11 mouse cellular contexts compared by ENCODE assay signal in the genomic region with DNA sequence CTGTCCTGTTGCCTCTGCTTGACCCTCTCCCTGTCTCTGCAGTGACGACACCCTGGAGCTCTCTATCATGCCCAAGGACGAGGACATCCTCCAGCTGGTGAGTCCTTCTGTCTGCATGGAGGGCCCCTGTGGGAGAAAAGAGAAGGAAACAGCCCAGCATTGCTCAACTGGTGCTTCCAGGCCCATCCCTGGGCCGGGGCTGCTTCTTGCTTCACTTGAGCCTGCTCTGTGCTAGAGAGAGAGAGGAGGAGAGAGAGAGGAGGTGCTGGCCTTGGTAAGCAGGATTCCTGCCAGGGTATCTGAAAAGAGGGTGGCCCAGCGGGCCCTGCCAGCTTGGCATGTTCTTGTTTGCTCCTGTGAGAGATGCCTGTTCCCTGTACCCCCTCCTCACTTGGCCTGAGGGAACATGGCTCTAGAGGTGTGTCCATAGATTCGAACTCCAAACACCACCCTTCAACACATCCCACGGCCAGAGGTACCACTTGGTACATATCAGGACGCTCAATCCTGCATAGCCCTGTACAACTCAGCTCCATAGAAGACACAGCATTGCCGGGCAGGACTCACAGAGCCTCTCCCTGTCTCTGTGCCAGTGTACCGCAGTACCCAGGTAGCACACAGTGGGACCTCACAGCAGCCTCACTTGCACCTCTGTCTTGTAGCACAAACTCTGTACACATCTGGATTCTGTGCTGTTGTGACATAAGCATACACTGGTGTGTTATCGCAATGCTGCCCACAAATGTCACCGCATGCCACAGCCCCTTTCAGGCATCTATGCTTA. TPM values are rescaled to one million over a fixed set of nuclear protein-coding genes. Genes with fewer than 3 reads are reported as not detected.
A peak's percentile ranks its signal among the peaks of the same experiment; 100 is the strongest.
DNase-seq lines count a peak whose midpoint lies in the region; ATAC-seq lines count a peak whose summit lies in the region.
"Had no signal": no experiment of that assay in that cellular context is flagged by ENCODE, and none has a peak within 500 bp of the region (broad histone marks: within the 10 kb centered on the region; RNA-seq: fewer than 3 reads in every experiment).

No protein-coding gene starts in this region.

- H3K36me3 ChIP-seq in kidney, embryonic 15.5 days: peaks cover 81% of the 10 kb centered on the region

- no peak overlapping the region for H3K9ac ChIP-seq in kidney, embryonic 15.5 days

- 81% methylated on average over 11 of the region's 11 CpGs for WGBS in kidney, embryonic 15.5 days

- DNase-seq in kidney, adult 18-20 months: no peak
- peak; percentile 69 to 84 for DNase-seq in adrenal gland, postnatal 36 days
- DNase-seq in heart, postnatal 25 days (ENCODE audit: low spot score): peak; percentile 43
- DNase-seq in lung, postnatal 36 days: peak; percentile 60
- DNase-seq in right cerebral cortex, adult 18-20 months: no peak
- no peak for DNase-seq in ovary, postnatal 14 days (ENCODE audit: low spot score)
- no peak for DNase-seq in urinary bladder, postnatal 10 days (ENCODE audit: low spot score)
- DNase-seq: thymus, adult 2 months had no signal

- no peak for ATAC-seq in kidney, embryonic 15.5 days (replicated peaks; ENCODE audit: low FRiP score)

- H3K4me1 ChIP-seq in kidney, embryonic 15.5 days: peaks cover 48% of the 10 kb centered on the region

- H3K27me3 ChIP-seq in kidney, embryonic 15.5 days: no peaks in the 10 kb centered on the region
- H3K27me3 ChIP-seq: Patski had no signal

- peak overlapping the region; percentile 88; the same call in 1 of the 2 replicates for H3K27ac ChIP-seq in kidney, embryonic 15.5 days

- H3K4me2 ChIP-seq in kidney, embryonic 15.5 days: no peak overlapping the region

- no peak overlapping the region for H3K4me3 ChIP-seq in kidney, embryonic 15.5 days (replicated peaks)

- intact Hi-C loops in heart, postnatal 25 days (cut with DNase I): no loop called here

- H3K9me3 ChIP-seq in kidney, embryonic 15.5 days (replicated peaks): no peaks in the 10 kb centered on the region

RNA-seq across cellular contexts. Expression of gene Arhgap23, which starts 33.5 kb away (rescaled TPM):
- 4.6 and 5.9 TPM in 2 replicates for polyA plus RNA-seq in kidney, embryonic 15.5 days (2015; fragmentation: Nextera tagmentation; extraction: Ambion mirVana)
- total RNA-seq in adrenal gland, postnatal 36 days (2021): 10 to 100 TPM; 28.6 to 37.3 TPM
- 10 to 100 TPM; 14.8 to 19.4 TPM for total RNA-seq in heart, postnatal 25 days (2021)

RNA-seq across cellular contexts. Expression of gene 4933428G20Rik, which starts 51.3 kb away (rescaled TPM):
- polyA plus RNA-seq in kidney, embryonic 15.5 days (2015; fragmentation: Nextera tagmentation; extraction: Ambion mirVana): 0.49 and 0.84 TPM in 2 replicates
- total RNA-seq in adrenal gland, postnatal 36 days (2021): under 1 TPM in 1 of 2 experiments, not detected in 1; 0.33 TPM
- not detected for total RNA-seq in heart, postnatal 25 days (2021)
- polyA plus RNA-seq: large intestine, adult 2 months; thymus, adult 2 months had no signal

Comparison
In these comparisons a context has a peak if more than half of its experiments do, and no peak if none do; other contexts are left out.
1. DNase-seq: peak in adrenal gland, postnatal 36 days (2 of 2), heart, postnatal 25 days (single experiment) and lung, postnatal 36 days (single experiment); none in kidney, adult 18-20 months (single experiment), right cerebral cortex, adult 18-20 months (single experiment), ovary, postnatal 14 days (single experiment) and urinary bladder, postnatal 10 days (single experiment).